Mouse (Mus musculus) hindbrain, embryonic 13.5 days (tissue): ENCODE results near the gene Nkx3-2. TPM values are rescaled to one million over a fixed set of nuclear protein-coding genes. Genes with fewer than 3 reads are reported as not detected.

ENCODE experiments used
- ATAC-seq: fragments of 200-750 bp; cut with Nextera tagmentation; 2 replicates; pipeline ENCODE4 v1.8.0; 2017; ENCODE audit warnings: moderate TSS enrichment; ENCODE audit not compliant: low FRiP score
- H3K27ac ChIP-seq: fragments of 300-500 bp; sonication (generic); 2 replicates; pipeline ENCODE4 v1.5.1; 2015; ENCODE audit warnings: inconsistent platforms, mild to moderate bottlenecking, moderate library complexity
- H3K27me3 ChIP-seq: fragments of 300-500 bp; sonication (generic); 2 replicates; pipeline ENCODE4 v1.6.1; 2015; ENCODE audit warnings: mild to moderate bottlenecking, inconsistent platforms
- H3K36me3 ChIP-seq: fragments of 300-500 bp; sonication (generic); 2 replicates; pipeline ENCODE4 v1.6.1; 2015; ENCODE audit warnings: mild to moderate bottlenecking, inconsistent platforms
- H3K4me1 ChIP-seq: fragments of 300-500 bp; sonication (generic); replicated peaks from 2 replicates; pipeline ENCODE4 v1.6.1; 2015; ENCODE audit warnings: inconsistent platforms
- H3K4me2 ChIP-seq: fragments of 300-500 bp; sonication (generic); 2 replicates; pipeline ENCODE4 v1.6.1; 2015; ENCODE audit warnings: inconsistent platforms, mild to moderate bottlenecking, moderate library complexity
- H3K4me3 ChIP-seq: fragments of 300-500 bp; sonication (generic); 2 replicates; pipeline ENCODE4 v1.5.1; 2015; ENCODE audit warnings: mild to moderate bottlenecking, inconsistent platforms
- H3K9ac ChIP-seq: fragments of 300-500 bp; sonication (generic); 2 replicates; pipeline ENCODE4 v1.6.1; 2015; ENCODE audit warnings: mild to moderate bottlenecking, inconsistent platforms
- H3K9me3 ChIP-seq: fragments of 300-500 bp; sonication (generic); 2 replicates; pipeline ENCODE4 v1.6.1; 2016; ENCODE audit warnings: inconsistent platforms
- WGBS: fragments of 180-500 bp; shearing (Covaris S2); methylation state at CpG from one replicate; pipeline ENCODE4 v1.1.7; 2015; 5-methylcytosine and 5-hydroxymethylcytosine counted together
- polyA plus RNA-seq: library from polyadenylated mRNA; unstranded; fragments of >200 nt; fragmentation: Nextera tagmentation; extraction: Ambion mirVana; gene quantifications from 2 replicates; pipeline ENCODE4 v1.2.1, GENCODE M21; 2015

Gene Nkx3-2
- polyA plus RNA-seq, 1 experiment from 2014 or later, result not detected

DNA sequence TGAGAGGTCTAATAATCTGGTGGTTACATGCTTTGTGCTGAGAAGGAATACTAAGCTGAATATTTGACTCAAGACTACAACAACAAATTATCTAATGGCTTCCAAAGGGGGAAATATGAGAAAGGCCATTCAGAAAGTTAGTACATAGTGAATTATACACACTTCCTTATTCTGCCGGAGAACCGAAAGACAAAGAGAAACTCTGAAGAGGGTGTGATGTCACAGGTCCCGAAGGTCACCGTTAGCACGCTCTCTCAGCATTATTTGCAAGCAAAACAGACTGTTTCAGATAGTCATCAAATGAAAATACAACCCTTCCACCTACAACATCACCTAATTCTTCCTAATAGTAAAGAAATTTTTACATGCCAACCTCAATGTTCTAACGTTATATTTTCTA, 25.5 kb downstream of the Nkx3-2 start:
- H3K36me3 ChIP-seq, result no peaks in the 10 kb centered on the region
- no peak for ATAC-seq
- H3K4me1 ChIP-seq, result no peaks in the 10 kb centered on the region
- H3K4me3 ChIP-seq, result no peak overlapping the region
- H3K9ac ChIP-seq, result no peak overlapping the region
- no peak overlapping the region for H3K27ac ChIP-seq
- no peaks in the 10 kb centered on the region for H3K9me3 ChIP-seq
- peaks cover 13% of the 10 kb centered on the region for H3K27me3 ChIP-seq
- H3K4me2 ChIP-seq, result no peak overlapping the region
- WGBS, result 69% methylated on average over 6 of the region's 6 CpGs

GRCm38 (mm10) chr5:41737039-41737438, 27.3 kb downstream of the Nkx3-2 start:
- H3K27ac ChIP-seq, result no peak overlapping the region
- H3K9me3 ChIP-seq, result no peaks in the 10 kb centered on the region; the same call in 1 of the 2 replicates
- no peak overlapping the region for H3K9ac ChIP-seq
- no peaks in the 10 kb centered on the region for H3K4me1 ChIP-seq
- H3K4me2 ChIP-seq, result no peak overlapping the region
- WGBS, result 61% methylated on average over 5 of the region's 5 CpGs
- no peak for ATAC-seq
- H3K27me3 ChIP-seq, result no peaks in the 10 kb centered on the region
- no peaks in the 10 kb centered on the region for H3K36me3 ChIP-seq
- no peak overlapping the region for H3K4me3 ChIP-seq

DNA sequence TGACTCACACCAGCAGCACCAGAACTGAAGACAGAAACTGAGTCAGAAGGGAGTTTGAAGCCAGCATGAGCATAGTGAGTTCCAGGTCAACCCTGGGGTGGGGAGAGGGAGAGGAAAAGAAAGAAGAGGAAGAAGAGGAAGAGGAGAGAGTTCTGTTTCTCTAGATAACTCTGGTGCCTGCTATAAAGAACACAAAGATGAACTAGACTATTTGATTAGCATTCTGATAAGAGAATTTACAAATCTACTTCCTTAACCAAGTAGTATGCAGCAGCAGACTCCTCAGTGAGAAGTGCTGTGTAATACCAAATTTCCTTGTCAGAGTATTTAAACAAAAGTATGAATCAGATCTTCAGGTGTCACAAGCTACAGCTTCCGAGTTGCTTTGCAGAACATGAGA, 37.3 kb downstream of the Nkx3-2 start:
- H3K4me3 ChIP-seq, result no peak overlapping the region
- H3K9me3 ChIP-seq, result no peaks in the 10 kb centered on the region
- WGBS, result 81% methylated on average over 1 of the region's 1 CpGs
- ATAC-seq, result no peak
- H3K4me1 ChIP-seq, result no peaks in the 10 kb centered on the region
- H3K36me3 ChIP-seq, result no peaks in the 10 kb centered on the region
- no peak overlapping the region for H3K27ac ChIP-seq
- H3K9ac ChIP-seq, result no peak overlapping the region
- no peak overlapping the region for H3K4me2 ChIP-seq
- no peaks in the 10 kb centered on the region for H3K27me3 ChIP-seq

- H3K9me3 ChIP-seq, result no peaks in the 10 kb centered on the region
- H3K36me3 ChIP-seq, result no peaks in the 10 kb centered on the region
- no peak overlapping the region for H3K4me2 ChIP-seq
- WGBS, result 76% methylated on average over 6 of the region's 6 CpGs
- H3K27me3 ChIP-seq, result no peaks in the 10 kb centered on the region
- H3K27ac ChIP-seq, result no peak overlapping the region
- no peak for ATAC-seq
- no peaks in the 10 kb centered on the region for H3K4me1 ChIP-seq
- H3K4me3 ChIP-seq, result no peak overlapping the region
- no peak overlapping the region for H3K9ac ChIP-seq
These were observed 38.7 kb downstream of the Nkx3-2 start for GRCm38 (mm10) chr5:41725573-41725972.

Other genes starting within 250 kb of the Nkx3-2 start
- gene Rab28, start 56.3 kb downstream of the Nkx3-2 start, polyA plus RNA-seq, result 68.8 and 71.8 TPM in 2 replicates
- gene Bod1l, start 79.8 kb upstream of the Nkx3-2 start, polyA plus RNA-seq, result 30.6 and 30.8 TPM in 2 replicates